Mouse (Mus musculus): Measurements from ENCODE around the gene Dnajb2. TPM values are rescaled to one million over a fixed set of nuclear protein-coding genes. Genes with fewer than 3 reads are reported as not detected.
A peak's percentile ranks its signal among the peaks of the same experiment; 100 is the strongest.

The Dnajb2 gene
- polyA plus RNA-seq, 1 experiment from 2014 or later = 44.5 TPM

- peaks cover 40% of the 10 kb centered on the region for H3K4me1 ChIP-seq
- H3K36me3 ChIP-seq = peaks cover 42% of the 10 kb centered on the region
- peak overlapping the region; percentile 85 for H3K4me2 ChIP-seq
- no peak for ATAC-seq (ENCODE audit: insufficient number of reproducible peaks, low FRiP score, low TSS enrichment, low read depth)
- no peaks in the 10 kb centered on the region for H3K9me3 ChIP-seq
- H3K27ac ChIP-seq = peak overlapping the region; percentile 65
- peak overlapping the region; percentile 96 for H3K9ac ChIP-seq
- peak overlapping the region; percentile 86 for H3K4me3 ChIP-seq
- WGBS = 10% methylated on average over 17 of the region's 17 CpGs
- no peaks in the 10 kb centered on the region for H3K27me3 ChIP-seq
These were observed 25.0 kb upstream of the Dnajb2 start for GRCm38 (mm10) chr1:75211141-75211708.

GRCm38 (mm10) chr1:75212542-75212941, 23.7 kb upstream of the Dnajb2 start:
- no peak for ATAC-seq (ENCODE audit: insufficient number of reproducible peaks, low FRiP score, low TSS enrichment, low read depth)
- H3K4me1 ChIP-seq = peaks cover 40% of the 10 kb centered on the region
- H3K9ac ChIP-seq = no peak overlapping the region
- no peak overlapping the region for H3K4me3 ChIP-seq
- H3K27me3 ChIP-seq = peaks cover 10% of the 10 kb centered on the region; the same call in 1 of the 2 replicates
- no peaks in the 10 kb centered on the region for H3K9me3 ChIP-seq
- peaks cover 40% of the 10 kb centered on the region for H3K36me3 ChIP-seq
- 95% methylated on average over 4 of the region's 4 CpGs for WGBS
- H3K4me2 ChIP-seq = no peak overlapping the region
- H3K27ac ChIP-seq = no peak overlapping the region

GRCm38 (mm10) chr1:75213096-75213495, 23.1 kb upstream of the Dnajb2 start:
- Histone ChIP-seq H3K4me2 (no peak overlapping the region), H3K27ac (no peak overlapping the region), H3K4me1 (peaks cover 44% of the 10 kb centered on the region), H3K27me3 (peaks cover 13% of the 10 kb centered on the region), H3K9me3 (no peaks in the 10 kb centered on the region), H3K9ac (no peak overlapping the region), H3K36me3 (peaks cover 40% of the 10 kb centered on the region), H3K4me3 (no peak overlapping the region)
- WGBS = 88% methylated on average over 7 of the region's 7 CpGs
- ATAC-seq (ENCODE audit: insufficient number of reproducible peaks, low FRiP score, low TSS enrichment, low read depth) = no peak

GRCm38 (mm10) chr1:75214442-75214841, 21.8 kb upstream of the Dnajb2 start:
- Histone ChIP-seq H3K4me3 (no peak overlapping the region), H3K36me3 (peaks cover 40% of the 10 kb centered on the region), H3K27ac (no peak overlapping the region), H3K27me3 (peaks cover 26% of the 10 kb centered on the region), H3K4me1 (peaks cover 45% of the 10 kb centered on the region), H3K4me2 (no peak overlapping the region), H3K9ac (no peak overlapping the region), H3K9me3 (no peaks in the 10 kb centered on the region)
- ATAC-seq (ENCODE audit: insufficient number of reproducible peaks, low FRiP score, low TSS enrichment, low read depth) = no peak
- WGBS = 80% methylated on average over 2 of the region's 2 CpGs

GRCm38 (mm10) chr1:75214886-75215285, 21.3 kb upstream of the Dnajb2 start:
- Histone ChIP-seq H3K4me2 (no peak overlapping the region), H3K9me3 (no peaks in the 10 kb centered on the region), H3K36me3 (peaks cover 40% of the 10 kb centered on the region), H3K4me3 (no peak overlapping the region), H3K4me1 (peaks cover 45% of the 10 kb centered on the region), H3K27ac (no peak overlapping the region), H3K9ac (no peak overlapping the region), H3K27me3 (peaks cover 31% of the 10 kb centered on the region)
- no peak for ATAC-seq (ENCODE audit: insufficient number of reproducible peaks, low FRiP score, low TSS enrichment, low read depth)
- 69% methylated on average over 5 of the region's 5 CpGs for WGBS

- no peaks in the 10 kb centered on the region for H3K9me3 ChIP-seq
- no peak overlapping the region for H3K27ac ChIP-seq
- no peak overlapping the region for H3K9ac ChIP-seq
- peaks cover 40% of the 10 kb centered on the region for H3K36me3 ChIP-seq
- 92% methylated on average over 9 of the region's 9 CpGs for WGBS
- no peak overlapping the region for H3K4me2 ChIP-seq
- ATAC-seq (ENCODE audit: insufficient number of reproducible peaks, low FRiP score, low TSS enrichment, low read depth) = no peak
- H3K27me3 ChIP-seq = peaks cover 40% of the 10 kb centered on the region
- no peak overlapping the region for H3K4me3 ChIP-seq
- peaks cover 40% of the 10 kb centered on the region for H3K4me1 ChIP-seq
These were observed 20.4 kb upstream of the Dnajb2 start for GRCm38 (mm10) chr1:75215785-75216184.

GRCm38 (mm10) chr1:75216797-75217585, 19.2 kb upstream of the Dnajb2 start:
- no peak overlapping the region for H3K27ac ChIP-seq
- peaks cover 37% of the 10 kb centered on the region for H3K36me3 ChIP-seq
- no peak overlapping the region for H3K4me2 ChIP-seq
- WGBS = 71% methylated on average over 13 of the region's 13 CpGs
- peaks cover 50% of the 10 kb centered on the region for H3K27me3 ChIP-seq
- no peak overlapping the region for H3K9ac ChIP-seq
- H3K9me3 ChIP-seq = no peaks in the 10 kb centered on the region
- peaks cover 30% of the 10 kb centered on the region for H3K4me1 ChIP-seq
- ATAC-seq (ENCODE audit: insufficient number of reproducible peaks, low FRiP score, low TSS enrichment, low read depth) = no peak
- H3K4me3 ChIP-seq = no peak overlapping the region; the same call in 1 of the 2 replicates

- Histone ChIP-seq H3K4me2 (peak overlapping the region; percentile 96), H3K4me3 (peak overlapping the region; percentile 57), H3K4me1 (peaks cover 24% of the 10 kb centered on the region), H3K27me3 (peaks cover 53% of the 10 kb centered on the region), H3K9ac (no peak overlapping the region), H3K36me3 (peaks cover 31% of the 10 kb centered on the region), H3K27ac (0 out of 2 replicates have a peak overlapping the region, but pooled peaks have one; percentile 43), H3K9me3 (no peaks in the 10 kb centered on the region)
- no peak for ATAC-seq (ENCODE audit: insufficient number of reproducible peaks, low FRiP score, low TSS enrichment, low read depth)
- 2% methylated on average over 6 of the region's 6 CpGs for WGBS
These were observed 18.3 kb upstream of the Dnajb2 start for GRCm38 (mm10) chr1:75217893-75218226.

GRCm38 (mm10) chr1:75218227-75219001, 17.8 kb upstream of the Dnajb2 start:
- Histone ChIP-seq H3K4me2 (peak overlapping the region; percentile 96), H3K4me3 (peak overlapping the region; percentile 57), H3K27me3 (peaks cover 53% of the 10 kb centered on the region), H3K9me3 (no peaks in the 10 kb centered on the region), H3K9ac (peak overlapping the region; percentile 36; the same call in 1 of the 2 replicates), H3K36me3 (peaks cover 25% of the 10 kb centered on the region), H3K27ac (peak overlapping the region; percentile 43), H3K4me1 (peaks cover 22% of the 10 kb centered on the region)
- WGBS = 1% methylated on average over 38 of the region's 38 CpGs
- peak; percentile 43; the same call in 1 of the 2 replicates for ATAC-seq (ENCODE audit: insufficient number of reproducible peaks, low FRiP score, low TSS enrichment, low read depth)

GRCm38 (mm10) chr1:75219078-75219477, 17.1 kb upstream of the Dnajb2 start:
- no peaks in the 10 kb centered on the region for H3K9me3 ChIP-seq
- H3K4me2 ChIP-seq = peak overlapping the region; percentile 96
- peak overlapping the region; percentile 43; the same call in 1 of the 2 replicates for H3K27ac ChIP-seq
- under 1% methylated on average over 24 of the region's 24 CpGs for WGBS
- peaks cover 53% of the 10 kb centered on the region for H3K27me3 ChIP-seq
- H3K4me3 ChIP-seq = peak overlapping the region; percentile 57
- H3K4me1 ChIP-seq = peaks cover 22% of the 10 kb centered on the region
- H3K9ac ChIP-seq = peak overlapping the region; percentile 36
- H3K36me3 ChIP-seq = peaks cover 19% of the 10 kb centered on the region
- ATAC-seq (ENCODE audit: insufficient number of reproducible peaks, low FRiP score, low TSS enrichment, low read depth) = peak; percentile 81

GRCm38 (mm10) chr1:75219531-75219930, 16.7 kb upstream of the Dnajb2 start, which contains the start of gene Tuba4a:
TSS of gene Tuba4a (minus strand) at chr1:75219865.
- 2% methylated on average over 34 of the region's 34 CpGs for WGBS
- Histone ChIP-seq H3K4me3 (peak within 1 kb of the TSS; percentile 57), H3K36me3 (peaks cover 14% of the 10 kb centered on the region), H3K27ac (peak within 1 kb of the TSS; percentile 43), H3K9ac (peak within 1 kb of the TSS; percentile 36), H3K9me3 (no peaks in the 10 kb centered on the region), H3K4me2 (peak within 1 kb of the TSS; percentile 96), H3K27me3 (peaks cover 53% of the 10 kb centered on the region), H3K4me1 (peaks cover 22% of the 10 kb centered on the region)
- no peak for ATAC-seq (ENCODE audit: insufficient number of reproducible peaks, low FRiP score, low TSS enrichment, low read depth)
